Mouse (Mus musculus): Measurements from ENCODE around the gene Pex5. TPM values are rescaled to one million over a fixed set of nuclear protein-coding genes. Genes with fewer than 3 reads are reported as not detected.

Pex5 gene
- polyA plus RNA-seq, 1 experiment from 2014 or later, result 54.4 TPM

DNA sequence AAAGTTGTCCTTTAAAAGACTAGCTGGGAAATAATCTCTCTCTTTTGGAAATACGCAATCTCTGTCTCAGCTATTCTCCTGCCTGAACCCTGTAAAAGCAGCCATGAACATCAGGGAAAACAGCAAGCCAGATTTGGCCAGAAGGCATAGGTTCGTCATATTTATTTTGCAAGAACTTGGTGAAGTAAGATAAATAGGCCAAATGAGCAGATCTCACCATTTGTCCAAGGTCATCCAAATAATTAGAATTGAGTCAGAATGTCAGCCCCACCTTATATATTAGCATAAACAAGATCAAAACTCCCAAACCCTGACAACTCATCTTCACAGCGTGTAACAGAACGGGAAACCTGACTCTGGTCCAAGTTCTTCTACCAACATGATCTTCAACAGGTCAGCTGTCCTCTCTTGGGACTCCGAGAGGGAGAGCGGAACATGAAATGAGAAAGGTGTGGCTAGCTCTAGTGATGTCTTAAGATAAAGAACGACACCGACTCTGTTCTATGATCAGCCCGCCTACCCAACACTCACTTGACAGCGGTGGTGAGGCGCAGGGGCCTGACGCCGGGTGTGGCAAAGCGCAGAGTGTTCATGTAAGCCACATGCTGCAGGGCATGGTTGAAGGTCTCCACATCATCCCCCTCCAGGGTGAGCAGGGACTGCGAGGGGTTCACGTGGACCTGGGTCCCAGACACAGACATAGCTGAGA lies 34.2 kb upstream of the Pex5 start:
- DNase-seq (ENCODE audit: low spot score) (no peak), ATAC-seq (ENCODE audit: insufficient read depth, low FRiP score, low TSS enrichment) (no peak)
- Histone ChIP-seq H3K4me2 (ENCODE audit: low read depth) (no peak overlapping the region), H3K27me3 (ENCODE audit: control insufficient read depth, insufficient read depth, low read length) (no peaks in the 10 kb centered on the region), H3K4me1 (ENCODE audit: control insufficient read depth, insufficient read depth, low read length) (no peaks in the 10 kb centered on the region), H3K9me3 (ENCODE audit: control insufficient read depth, low read length) (no peaks in the 10 kb centered on the region), H3K36me3 (ENCODE audit: control insufficient read depth, insufficient read depth, low read length) (no peaks in the 10 kb centered on the region), H3K27ac (ENCODE audit: low read depth, low read length) (no peak overlapping the region), H3K9ac (ENCODE audit: low read length) (no peak overlapping the region), H3K4me3 (ENCODE audit: low read depth, low read length) (no peak overlapping the region)
- 95% methylated on average over 16 of the region's 16 CpGs for WGBS

GRCm38 (mm10) chr6:124448186-124448852 lies 33.5 kb upstream of the Pex5 start:
- no peak overlapping the region for H3K9ac ChIP-seq (ENCODE audit: low read length)
- H3K4me2 ChIP-seq (ENCODE audit: low read depth), result no peak overlapping the region
- no peaks in the 10 kb centered on the region for H3K4me1 ChIP-seq (ENCODE audit: control insufficient read depth, insufficient read depth, low read length)
- DNase-seq (ENCODE audit: low spot score), result no peak
- no peak overlapping the region for H3K4me3 ChIP-seq (ENCODE audit: low read depth, low read length)
- no peak for ATAC-seq (ENCODE audit: insufficient read depth, low FRiP score, low TSS enrichment)
- no peaks in the 10 kb centered on the region for H3K36me3 ChIP-seq (ENCODE audit: control insufficient read depth, insufficient read depth, low read length)
- WGBS, result 73% methylated on average over 10 of the region's 10 CpGs
- H3K27me3 ChIP-seq (ENCODE audit: control insufficient read depth, insufficient read depth, low read length), result no peaks in the 10 kb centered on the region
- no peak overlapping the region for H3K27ac ChIP-seq (ENCODE audit: low read depth, low read length)
- H3K9me3 ChIP-seq (ENCODE audit: control insufficient read depth, low read length), result no peaks in the 10 kb centered on the region

DNA sequence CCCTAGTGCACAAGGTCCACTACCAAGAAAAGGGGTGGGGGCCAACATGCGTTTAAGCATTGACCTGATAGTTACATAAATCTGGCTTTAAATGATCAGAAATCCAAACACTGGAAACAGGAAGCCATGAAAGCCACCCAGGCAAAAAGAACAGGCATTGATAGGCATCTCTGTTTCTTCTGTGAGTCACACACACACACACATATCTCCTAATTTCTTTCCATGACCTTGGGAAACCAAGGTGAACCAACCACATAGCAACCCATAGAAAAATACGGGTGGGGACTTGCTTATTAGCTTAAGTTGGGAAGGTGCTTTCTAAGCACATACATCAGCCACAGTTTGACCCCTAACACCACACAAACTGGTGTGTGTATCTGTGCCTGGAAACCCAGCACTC lies 32.5 kb upstream of the Pex5 start:
- H3K4me1 ChIP-seq (ENCODE audit: control insufficient read depth, insufficient read depth, low read length), result no peaks in the 10 kb centered on the region
- no peak overlapping the region for H3K4me2 ChIP-seq (ENCODE audit: low read depth)
- ATAC-seq (ENCODE audit: insufficient read depth, low FRiP score, low TSS enrichment) (no peak), DNase-seq (ENCODE audit: low spot score) (no peak)
- WGBS, result 89% methylated on average over 2 of the region's 2 CpGs
- H3K36me3 ChIP-seq (ENCODE audit: control insufficient read depth, insufficient read depth, low read length), result no peaks in the 10 kb centered on the region
- H3K27ac ChIP-seq (ENCODE audit: low read depth, low read length), result no peak overlapping the region
- no peaks in the 10 kb centered on the region for H3K27me3 ChIP-seq (ENCODE audit: control insufficient read depth, insufficient read depth, low read length)
- no peak overlapping the region for H3K4me3 ChIP-seq (ENCODE audit: low read depth, low read length)
- H3K9me3 ChIP-seq (ENCODE audit: control insufficient read depth, low read length), result no peaks in the 10 kb centered on the region
- no peak overlapping the region for H3K9ac ChIP-seq (ENCODE audit: low read length)

DNA sequence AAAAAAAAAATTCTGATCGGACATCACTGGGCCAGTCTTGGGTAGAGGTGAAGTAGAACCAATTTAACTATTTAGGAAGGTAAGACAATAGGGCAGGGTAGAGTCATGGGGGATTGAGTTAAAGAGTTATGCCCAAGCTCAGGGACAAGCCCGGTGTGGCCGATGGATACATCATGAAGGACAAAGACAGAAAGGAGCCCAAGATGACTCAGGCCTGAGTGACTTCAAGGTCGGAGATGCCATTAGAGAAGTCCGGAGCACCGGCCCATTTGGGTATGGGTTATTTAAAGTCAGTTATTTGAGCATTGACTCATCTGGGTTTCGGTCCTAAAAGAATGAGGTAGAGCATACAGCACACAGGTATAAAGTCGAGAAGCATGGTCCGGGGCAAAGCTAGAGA lies 31.6 kb upstream of the Pex5 start:
- H3K27me3 ChIP-seq (ENCODE audit: control insufficient read depth, insufficient read depth, low read length), result no peaks in the 10 kb centered on the region
- H3K4me1 ChIP-seq (ENCODE audit: control insufficient read depth, insufficient read depth, low read length), result no peaks in the 10 kb centered on the region
- no peak overlapping the region for H3K9ac ChIP-seq (ENCODE audit: low read length)
- no peak overlapping the region for H3K4me3 ChIP-seq (ENCODE audit: low read depth, low read length)
- no peak for ATAC-seq (ENCODE audit: insufficient read depth, low FRiP score, low TSS enrichment)
- no peak for DNase-seq (ENCODE audit: low spot score)
- no peaks in the 10 kb centered on the region for H3K9me3 ChIP-seq (ENCODE audit: control insufficient read depth, low read length)
- no peak overlapping the region for H3K4me2 ChIP-seq (ENCODE audit: low read depth)
- no peaks in the 10 kb centered on the region for H3K36me3 ChIP-seq (ENCODE audit: control insufficient read depth, insufficient read depth, low read length)
- no peak overlapping the region for H3K27ac ChIP-seq (ENCODE audit: low read depth, low read length)
- WGBS, result 95% methylated on average over 9 of the region's 9 CpGs

GRCm38 (mm10) chr6:124446024-124446423 lies 31.2 kb upstream of the Pex5 start:
- no peak for DNase-seq (ENCODE audit: low spot score)
- no peak overlapping the region for H3K9ac ChIP-seq (ENCODE audit: low read length)
- H3K4me1 ChIP-seq (ENCODE audit: control insufficient read depth, insufficient read depth, low read length), result no peaks in the 10 kb centered on the region
- no peak for ATAC-seq (ENCODE audit: insufficient read depth, low FRiP score, low TSS enrichment)
- WGBS, result 95% methylated on average over 2 of the region's 2 CpGs
- no peaks in the 10 kb centered on the region for H3K36me3 ChIP-seq (ENCODE audit: control insufficient read depth, insufficient read depth, low read length)
- H3K4me2 ChIP-seq (ENCODE audit: low read depth), result no peak overlapping the region
- no peak overlapping the region for H3K27ac ChIP-seq (ENCODE audit: low read depth, low read length)
- H3K4me3 ChIP-seq (ENCODE audit: low read depth, low read length), result no peak overlapping the region
- H3K9me3 ChIP-seq (ENCODE audit: control insufficient read depth, low read length), result no peaks in the 10 kb centered on the region
- no peaks in the 10 kb centered on the region for H3K27me3 ChIP-seq (ENCODE audit: control insufficient read depth, insufficient read depth, low read length)

DNA sequence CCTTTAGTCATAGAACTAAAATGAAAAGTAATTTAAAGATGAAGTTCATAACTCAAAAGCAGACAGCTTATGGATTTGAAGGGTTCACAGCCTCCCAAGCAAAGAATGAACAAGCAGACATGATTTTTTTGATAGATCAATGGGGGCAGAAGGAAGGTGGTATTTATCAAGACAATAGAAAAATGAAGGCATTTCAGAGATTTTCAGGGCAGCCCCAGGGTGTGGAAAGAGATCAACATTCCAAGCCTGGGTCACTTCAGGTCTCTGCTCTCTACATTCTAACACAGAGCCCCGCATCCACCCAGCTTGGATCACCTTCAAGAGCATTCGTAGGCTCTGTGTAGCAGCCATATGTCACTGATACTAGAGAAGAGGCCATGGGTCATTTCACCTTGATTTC lies 28.5 kb upstream of the Pex5 start:
- Histone ChIP-seq H3K9ac (ENCODE audit: low read length) (no peak overlapping the region), H3K4me1 (ENCODE audit: control insufficient read depth, insufficient read depth, low read length) (no peaks in the 10 kb centered on the region), H3K4me3 (ENCODE audit: low read depth, low read length) (no peak overlapping the region), H3K4me2 (ENCODE audit: low read depth) (no peak overlapping the region), H3K36me3 (ENCODE audit: control insufficient read depth, insufficient read depth, low read length) (no peaks in the 10 kb centered on the region), H3K9me3 (ENCODE audit: control insufficient read depth, low read length) (no peaks in the 10 kb centered on the region), H3K27me3 (ENCODE audit: control insufficient read depth, insufficient read depth, low read length) (no peaks in the 10 kb centered on the region), H3K27ac (ENCODE audit: low read depth, low read length) (no peak overlapping the region)
- DNase-seq (ENCODE audit: low spot score), result no peak
- 83% methylated on average over 2 of the region's 2 CpGs for WGBS
- no peak for ATAC-seq (ENCODE audit: insufficient read depth, low FRiP score, low TSS enrichment)

DNA sequence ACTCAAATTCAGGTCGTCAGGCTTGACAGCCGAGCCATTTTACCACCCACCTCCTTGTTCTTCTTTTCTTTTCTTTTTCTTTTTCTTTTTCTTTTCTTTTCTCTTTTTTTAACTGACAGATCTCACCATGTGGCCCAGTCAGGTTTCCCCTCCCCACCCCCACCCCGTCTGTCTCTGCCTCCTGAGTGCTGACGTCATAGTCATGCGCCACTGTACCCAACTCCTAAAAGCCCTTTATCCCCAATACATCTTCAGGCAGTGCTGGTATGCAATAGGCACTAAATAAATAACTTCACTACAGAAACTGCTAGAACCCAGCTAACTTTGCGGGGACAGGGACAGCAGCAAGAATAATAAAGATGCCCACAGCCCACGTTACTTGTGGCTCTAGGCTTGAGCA lies 21.4 kb upstream of the Pex5 start:
- DNase-seq (ENCODE audit: low spot score), result no peak
- WGBS, result 81% methylated on average over 7 of the region's 7 CpGs

GRCm38 (mm10) chr6:124435173-124435572 lies 20.3 kb upstream of the Pex5 start:
- Histone ChIP-seq H3K4me2 (ENCODE audit: low read depth) (no peak overlapping the region), H3K27me3 (ENCODE audit: control insufficient read depth, insufficient read depth, low read length) (no peaks in the 10 kb centered on the region), H3K9ac (ENCODE audit: low read length) (no peak overlapping the region), H3K4me3 (ENCODE audit: low read depth, low read length) (no peak overlapping the region), H3K9me3 (ENCODE audit: control insufficient read depth, low read length) (no peaks in the 10 kb centered on the region), H3K4me1 (ENCODE audit: control insufficient read depth, insufficient read depth, low read length) (no peaks in the 10 kb centered on the region), H3K36me3 (ENCODE audit: control insufficient read depth, insufficient read depth, low read length) (no peaks in the 10 kb centered on the region), H3K27ac (ENCODE audit: low read depth, low read length) (no peak overlapping the region)
- 73% methylated on average over 5 of the region's 5 CpGs for WGBS
- DNase-seq (ENCODE audit: low spot score) (no peak), ATAC-seq (ENCODE audit: insufficient read depth, low FRiP score, low TSS enrichment) (no peak)

More for the DNA sequence above, 21.4 kb upstream of the Pex5 start:
- Histone ChIP-seq H3K4me1 (ENCODE audit: control insufficient read depth, insufficient read depth, low read length) (no peaks in the 10 kb centered on the region), H3K36me3 (ENCODE audit: control insufficient read depth, insufficient read depth, low read length) (no peaks in the 10 kb centered on the region), H3K9me3 (ENCODE audit: control insufficient read depth, low read length) (no peaks in the 10 kb centered on the region), H3K27ac (ENCODE audit: low read depth, low read length) (no peak overlapping the region), H3K9ac (ENCODE audit: low read length) (no peak overlapping the region), H3K4me2 (ENCODE audit: low read depth) (no peak overlapping the region), H3K27me3 (ENCODE audit: control insufficient read depth, insufficient read depth, low read length) (no peaks in the 10 kb centered on the region), H3K4me3 (ENCODE audit: low read depth, low read length) (no peak overlapping the region)
- ATAC-seq (ENCODE audit: insufficient read depth, low FRiP score, low TSS enrichment), result no peak

DNA sequence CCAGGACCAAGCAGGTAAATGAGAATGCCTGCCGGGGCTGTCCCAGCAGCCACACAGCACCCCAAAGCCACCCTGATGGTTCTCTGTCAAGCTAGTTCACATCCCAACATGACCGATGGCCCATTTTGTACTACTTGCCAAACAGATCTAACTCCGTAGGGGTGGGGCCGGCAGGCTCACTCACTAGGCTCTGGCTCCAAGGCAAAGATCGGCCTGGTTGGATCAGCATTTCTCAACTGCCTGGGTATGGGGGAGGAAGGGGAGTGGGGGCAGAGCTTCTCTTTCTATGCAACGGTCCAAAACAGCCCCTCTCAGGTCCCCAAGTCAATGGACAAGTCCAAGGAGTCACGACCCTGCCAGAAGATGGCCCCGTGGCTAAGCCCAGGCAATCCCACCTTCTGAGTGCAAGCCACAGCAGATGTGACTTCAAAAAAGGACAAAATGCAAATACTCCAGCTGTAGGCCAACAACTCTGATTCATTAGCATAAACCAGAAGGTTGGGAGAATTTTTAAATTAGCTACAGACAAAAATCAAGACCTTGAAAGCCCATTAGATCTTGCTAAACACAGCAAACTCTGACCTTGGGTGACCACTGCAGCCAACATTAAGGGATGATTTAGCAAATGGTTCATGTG lies 18.9 kb upstream of the Pex5 start:
- Histone ChIP-seq H3K4me1 (ENCODE audit: control insufficient read depth, insufficient read depth, low read length) (no peaks in the 10 kb centered on the region), H3K36me3 (ENCODE audit: control insufficient read depth, insufficient read depth, low read length) (no peaks in the 10 kb centered on the region), H3K4me2 (ENCODE audit: low read depth) (no peak overlapping the region), H3K27ac (ENCODE audit: low read depth, low read length) (no peak overlapping the region), H3K9me3 (ENCODE audit: control insufficient read depth, low read length) (no peaks in the 10 kb centered on the region), H3K4me3 (ENCODE audit: low read depth, low read length) (no peak overlapping the region), H3K9ac (ENCODE audit: low read length) (no peak overlapping the region), H3K27me3 (ENCODE audit: control insufficient read depth, insufficient read depth, low read length) (no peaks in the 10 kb centered on the region)
- DNase-seq (ENCODE audit: low spot score) (no peak), ATAC-seq (ENCODE audit: insufficient read depth, low FRiP score, low TSS enrichment) (no peak)
- WGBS, result 89% methylated on average over 8 of the region's 8 CpGs

Measured in neural tube, embryonic 11.5 days (tissue).